Mouse (Mus musculus) forebrain, postnatal 0 days (tissue): Measurements from ENCODE around the gene Fancd2os. TPM values are rescaled to one million over a fixed set of nuclear protein-coding genes. Genes with fewer than 3 reads are reported as not detected.

Experiments used
- ATAC-seq: fragments of 200-750 bp; cut with Nextera tagmentation; 2 replicates; pipeline ENCODE4 v1.8.0; 2017; ENCODE audit warnings: mild to moderate bottlenecking, moderate library complexity
- DNase-seq: peaks from one replicate; pipeline ENCODE4 v3.0.0-alpha.2; 2015
- H3K27ac ChIP-seq: fragments of 300-500 bp; sonication (generic); 2 replicates; pipeline ENCODE4 v1.5.1; 2014; ENCODE audit warnings: low read depth, mild to moderate bottlenecking, antibody characterized with exemption, low read length, moderate library complexity, mixed read lengths
- H3K27me3 ChIP-seq: fragments of 300-500 bp; sonication (generic); 2 replicates; pipeline ENCODE4 v1.6.1; 2014; ENCODE audit warnings: mild to moderate bottlenecking, low read length, mixed read lengths; ENCODE audit not compliant: insufficient read depth
- H3K36me3 ChIP-seq: fragments of 300-500 bp; sonication (generic); 2 replicates; pipeline ENCODE4 v1.6.1; 2014; ENCODE audit warnings: mild to moderate bottlenecking, moderate library complexity; ENCODE audit not compliant: insufficient read depth
- H3K4me1 ChIP-seq: fragments of 300-500 bp; sonication (generic); 2 replicates; pipeline ENCODE4 v1.6.1; 2014; ENCODE audit warnings: antibody characterized with exemption; ENCODE audit not compliant: insufficient read depth
- H3K4me2 ChIP-seq: fragments of 300-500 bp; sonication (generic); 2 replicates; pipeline ENCODE4 v1.6.1; 2014; ENCODE audit warnings: low read depth, mild to moderate bottlenecking, moderate library complexity
- H3K4me3 ChIP-seq: fragments of 300-500 bp; sonication (generic); 2 replicates; pipeline ENCODE4 v1.5.1; 2014; ENCODE audit warnings: low read depth, low read length, mixed read lengths
- H3K9ac ChIP-seq: fragments of 300-500 bp; sonication (generic); 2 replicates; pipeline ENCODE4 v1.6.1; 2014; ENCODE audit warnings: mild to moderate bottlenecking
- H3K9me3 ChIP-seq: fragments of 300-500 bp; sonication (generic); 2 replicates; pipeline ENCODE4 v1.6.1; 2016; ENCODE audit warnings: low read length
- CTCF ChIP-seq: sonication (generic); IDR thresholded peaks from 2 replicates; pipeline ENCODE4 v1.5.1; 2016; ENCODE audit warnings: antibody characterized with exemption, control low read depth, low read depth
- WGBS: fragments of 180-500 bp; shearing (Covaris S2); extraction: QIAGEN DNeasy Blood & Tissue Kit; methylation state at CpG from one replicate; pipeline ENCODE4 v1.1.7; 2014; 5-methylcytosine and 5-hydroxymethylcytosine counted together
- polyA plus RNA-seq: library from polyadenylated mRNA; unstranded; fragments of >200 nt; fragmentation: Nextera tagmentation; extraction: Ambion mirVana; gene quantifications from 2 replicates; pipeline ENCODE4 v1.2.1, GENCODE M21; 2015
- total RNA-seq: library from RNA; depleted of rRNA; stranded (reverse); fragments of >200 nt; gene quantifications from 2 replicates; pipeline ENCODE4 v1.2.3, GENCODE M21; 2014; rRNA removed

Fancd2os gene
- total and polyA plus RNA-seq, 2 experiments from 2014 or later: not detected

GRCm38 (mm10) chr6:113586466-113587183 lies 13.9 kb downstream of the Fancd2os start:
- WGBS: 65% methylated on average over 5 of the region's 5 CpGs
- no peaks in the 10 kb centered on the region for H3K4me1 ChIP-seq
- H3K36me3 ChIP-seq: no peaks in the 10 kb centered on the region; the same call in 1 of the 2 replicates
- H3K9ac ChIP-seq: no peak overlapping the region
- H3K4me2 ChIP-seq: no peak overlapping the region
- no peaks in the 10 kb centered on the region for H3K27me3 ChIP-seq
- H3K9me3 ChIP-seq: no peaks in the 10 kb centered on the region
- TF ChIP-seq CTCF: 0 out of 2 replicates have a peak, but pooled peaks have one; percentile 4
- no peak for DNase-seq
- H3K4me3 ChIP-seq: no peak overlapping the region
- no peak for ATAC-seq
- no peak overlapping the region for H3K27ac ChIP-seq

GRCm38 (mm10) chr6:113585065-113585464 lies 15.4 kb downstream of the Fancd2os start:
- ATAC-seq: no peak
- no peak overlapping the region for H3K4me3 ChIP-seq
- no peak for TF ChIP-seq CTCF
- H3K27me3 ChIP-seq: no peaks in the 10 kb centered on the region
- no peaks in the 10 kb centered on the region for H3K36me3 ChIP-seq
- no peak overlapping the region for H3K27ac ChIP-seq
- no peaks in the 10 kb centered on the region for H3K4me1 ChIP-seq
- no peaks in the 10 kb centered on the region for H3K9me3 ChIP-seq
- no peak overlapping the region for H3K9ac ChIP-seq
- H3K4me2 ChIP-seq: no peak overlapping the region
- DNase-seq: no peak
- 90% methylated on average over 5 of the region's 5 CpGs for WGBS

DNA sequence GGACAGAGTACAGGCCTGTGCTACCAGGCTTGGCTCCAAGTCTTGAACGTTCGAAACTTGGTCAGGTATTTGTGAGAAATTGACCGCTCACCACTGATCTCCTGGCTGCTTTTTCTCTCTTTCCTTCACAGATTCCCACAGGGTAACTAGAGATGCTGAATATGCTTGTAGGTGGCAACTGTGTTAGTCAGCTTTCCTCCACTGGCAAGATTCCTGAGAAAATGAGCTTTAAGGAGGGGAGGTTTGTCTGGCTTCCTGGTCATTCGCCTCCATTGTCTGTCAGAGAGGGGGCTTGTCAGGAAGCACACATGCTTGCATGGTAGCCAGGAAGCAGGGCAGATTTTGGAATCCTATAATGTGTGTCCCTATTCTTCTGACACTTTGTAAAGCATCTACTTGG lies 17.5 kb downstream of the Fancd2os start:
- DNase-seq (no peak), ATAC-seq (no peak)
- Histone ChIP-seq H3K9me3 (no peaks in the 10 kb centered on the region), H3K27ac (no peak overlapping the region), H3K4me2 (no peak overlapping the region), H3K4me3 (no peak overlapping the region), H3K27me3 (no peaks in the 10 kb centered on the region), H3K4me1 (no peaks in the 10 kb centered on the region), H3K9ac (no peak overlapping the region), H3K36me3 (no peaks in the 10 kb centered on the region)
- TF ChIP-seq CTCF: no peak
- WGBS: 92% methylated on average over 4 of the region's 4 CpGs

- DNase-seq (no peak), ATAC-seq (no peak)
- Histone ChIP-seq H3K36me3 (no peaks in the 10 kb centered on the region), H3K4me1 (no peaks in the 10 kb centered on the region), H3K4me2 (no peak overlapping the region), H3K9me3 (no peaks in the 10 kb centered on the region), H3K4me3 (no peak overlapping the region), H3K27ac (no peak overlapping the region), H3K9ac (no peak overlapping the region), H3K27me3 (no peaks in the 10 kb centered on the region)
- 95% methylated on average over 3 of the region's 3 CpGs for WGBS
- TF ChIP-seq CTCF: no peak
These were observed 21.2 kb downstream of the Fancd2os start for GRCm38 (mm10) chr6:113579306-113579705.

GRCm38 (mm10) chr6:113576044-113576443 lies 24.5 kb downstream of the Fancd2os start:
- WGBS: 67% methylated on average over 6 of the region's 6 CpGs
- Histone ChIP-seq H3K4me2 (no peak overlapping the region), H3K9ac (no peak overlapping the region), H3K9me3 (no peaks in the 10 kb centered on the region), H3K4me3 (no peak overlapping the region), H3K27me3 (no peaks in the 10 kb centered on the region), H3K27ac (0 out of 2 replicates have a peak overlapping the region, but pooled peaks have one; percentile 21), H3K36me3 (no peaks in the 10 kb centered on the region), H3K4me1 (no peaks in the 10 kb centered on the region)
- DNase-seq (peak; percentile 43), ATAC-seq (peak; percentile 91)
- no peak for TF ChIP-seq CTCF

GRCm38 (mm10) chr6:113564557-113564956 lies 36.0 kb downstream of the Fancd2os start:
- H3K27ac ChIP-seq: no peak overlapping the region
- H3K27me3 ChIP-seq: no peaks in the 10 kb centered on the region
- 88% methylated on average over 1 of the region's 1 CpGs for WGBS
- no peak for TF ChIP-seq CTCF
- no peak overlapping the region for H3K9ac ChIP-seq
- DNase-seq: no peak
- H3K9me3 ChIP-seq: no peaks in the 10 kb centered on the region
- no peaks in the 10 kb centered on the region for H3K36me3 ChIP-seq
- no peak overlapping the region for H3K4me3 ChIP-seq
- ATAC-seq: no peak
- no peaks in the 10 kb centered on the region for H3K4me1 ChIP-seq
- no peak overlapping the region for H3K4me2 ChIP-seq

DNA sequence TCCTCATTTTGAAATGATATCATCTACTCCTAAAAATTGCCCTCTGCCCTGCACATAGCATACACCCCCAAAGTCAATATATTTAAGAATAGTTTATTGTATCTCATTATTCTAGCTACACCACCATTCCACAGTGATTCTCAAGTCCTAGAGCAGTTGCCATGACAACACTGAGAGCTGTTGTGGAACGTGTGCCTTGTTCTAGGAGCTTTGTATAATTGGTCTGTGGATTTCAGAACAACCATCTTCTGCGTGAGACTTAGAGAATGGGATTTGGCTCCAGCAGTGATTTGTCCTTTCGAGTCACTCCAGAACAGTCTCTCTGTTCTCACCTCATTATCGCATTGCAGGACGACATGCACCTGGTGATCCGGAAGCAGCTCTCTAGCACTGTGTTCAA lies 40.8 kb downstream of the Fancd2os start:
- no peaks in the 10 kb centered on the region for H3K9me3 ChIP-seq
- H3K27me3 ChIP-seq: no peaks in the 10 kb centered on the region
- DNase-seq (peak; percentile 42), ATAC-seq (peak; percentile 66)
- no peaks in the 10 kb centered on the region for H3K36me3 ChIP-seq
- no peak overlapping the region for H3K4me3 ChIP-seq
- no peak overlapping the region for H3K4me2 ChIP-seq
- 59% methylated on average over 6 of the region's 6 CpGs for whole genome bisulfite sequencing
- H3K9ac ChIP-seq: no peak overlapping the region
- no peak overlapping the region for H3K27ac ChIP-seq
- H3K4me1 ChIP-seq: no peaks in the 10 kb centered on the region
- no peak for TF ChIP-seq CTCF

Other genes starting within 250 kb of the Fancd2os start
- gene Tada3, start 222.8 kb downstream of the Fancd2os start, total RNA-seq: 28.5 and 34.7 TPM in 2 replicates
- gene Tada3, start 222.8 kb downstream of the Fancd2os start, polyA plus RNA-seq: 69.1 and 84.4 TPM in 2 replicates
- 219 and 226 TPM in 2 replicates for gene Arpc4, start 222.6 kb downstream of the Fancd2os start, total RNA-seq
- gene Arpc4, start 222.6 kb downstream of the Fancd2os start, polyA plus RNA-seq: 564 and 565 TPM in 2 replicates
- 12.9 and 14.0 TPM in 2 replicates for gene Ttll3, start 211.5 kb downstream of the Fancd2os start, total RNA-seq
- 4.7 and 8.9 TPM in 2 replicates for gene Ttll3, start 211.5 kb downstream of the Fancd2os start, polyA plus RNA-seq
- 20.5 and 23.5 TPM in 2 replicates for gene Rpusd3, start 181.4 kb downstream of the Fancd2os start, total RNA-seq
- 16.9 and 20.4 TPM in 2 replicates for gene Rpusd3, start 181.4 kb downstream of the Fancd2os start, polyA plus RNA-seq
- gene Cidec, start 165.0 kb downstream of the Fancd2os start, total RNA-seq: not detected in 2 replicates
- not detected in 2 replicates for gene Cidec, start 165.0 kb downstream of the Fancd2os start, polyA plus RNA-seq
- gene Jagn1, start 158.1 kb downstream of the Fancd2os start, total RNA-seq: 37.7 and 43.6 TPM in 2 replicates
- 61.3 and 81.8 TPM in 2 replicates for gene Jagn1, start 158.1 kb downstream of the Fancd2os start, polyA plus RNA-seq
- gene Il17re, start 142.2 kb downstream of the Fancd2os start, total RNA-seq: not detected in 2 replicates
- 0.14 and 0.28 TPM in 2 replicates for gene Il17re, start 142.2 kb downstream of the Fancd2os start, polyA plus RNA-seq
- gene Il17rc, start 129.3 kb downstream of the Fancd2os start, total RNA-seq: 3.2 and 3.8 TPM in 2 replicates
- 4.3 and 4.8 TPM in 2 replicates for gene Il17rc, start 129.3 kb downstream of the Fancd2os start, polyA plus RNA-seq
- gene Creld1, start 117.4 kb downstream of the Fancd2os start, total RNA-seq: 34.0 and 39.5 TPM in 2 replicates
- 45.5 and 52.7 TPM in 2 replicates for gene Creld1, start 117.4 kb downstream of the Fancd2os start, polyA plus RNA-seq
- gene Prrt3, start 98.8 kb downstream of the Fancd2os start, total RNA-seq: 17.1 and 18.0 TPM in 2 replicates
- 9.6 and 13.5 TPM in 2 replicates for gene Prrt3, start 98.8 kb downstream of the Fancd2os start, polyA plus RNA-seq
- gene Emc3, start 69.1 kb downstream of the Fancd2os start, total RNA-seq: 80.4 and 91.8 TPM in 2 replicates
- 118 TPM in 2 replicates for gene Emc3, start 69.1 kb downstream of the Fancd2os start, polyA plus RNA-seq
- gene Fancd2, start 69.0 kb downstream of the Fancd2os start, total RNA-seq: 2.2 and 4.4 TPM in 2 replicates
- gene Fancd2, start 69.0 kb downstream of the Fancd2os start, polyA plus RNA-seq: 1.3 and 1.6 TPM in 2 replicates
- gene Brk1, start 4.1 kb upstream of the Fancd2os start, total RNA-seq: 217 and 235 TPM in 2 replicates
- gene Brk1, start 4.1 kb upstream of the Fancd2os start, polyA plus RNA-seq: 306 and 340 TPM in 2 replicates
- gene Vhl, start 23.2 kb upstream of the Fancd2os start, total RNA-seq: 92.7 and 94.1 TPM in 2 replicates
- gene Vhl, start 23.2 kb upstream of the Fancd2os start, polyA plus RNA-seq: 71.6 and 76.5 TPM in 2 replicates
- gene Irak2, start 37.8 kb upstream of the Fancd2os start, total RNA-seq: 4.5 and 5.9 TPM in 2 replicates
- 1.8 and 3.5 TPM in 2 replicates for gene Irak2, start 37.8 kb upstream of the Fancd2os start, polyA plus RNA-seq
- gene Tatdn2, start 96.3 kb upstream of the Fancd2os start, total RNA-seq: 67.0 and 69.2 TPM in 2 replicates
- gene Tatdn2, start 96.3 kb upstream of the Fancd2os start, polyA plus RNA-seq: 1.4 and 1.7 TPM in 2 replicates
- gene Ghrl, start 119.2 kb upstream of the Fancd2os start, total RNA-seq: not detected in 2 replicates
- gene Ghrl, start 119.2 kb upstream of the Fancd2os start, polyA plus RNA-seq: 0.61 TPM in 1 of 2 replicates, not detected in the other
- gene Sec13, start 140.0 kb upstream of the Fancd2os start, total RNA-seq: 167 and 189 TPM in 2 replicates
- gene Sec13, start 140.0 kb upstream of the Fancd2os start, polyA plus RNA-seq: 183 and 194 TPM in 2 replicates